Mouse (Mus musculus) R1 (cell line): ENCODE results near the gene B4gat1.
"Not testable (repeated sequence)": the region's sequence is repeated elsewhere in the genome, so short reads cannot be mapped to it uniquely, and the experiment has no call there.

Experiments
- DNase-seq: peaks from one replicate; pipeline ENCODE4 v3.0.0-alpha.2; 2018; ENCODE audit warnings: low read depth, low spot score

Gene B4gat1

GRCm38 (mm10) chr19:5083961-5084833 lies 45.6 kb downstream of the B4gat1 start:
- DNase-seq = no peak

GRCm38 (mm10) chr19:5084834-5085144 lies 46.2 kb downstream of the B4gat1 start:
- no peak for DNase-seq

- DNase-seq = no peak
These were observed 46.7 kb downstream of the B4gat1 start, which contains the start of gene Tmem151a for GRCm38 (mm10) chr19:5085145-5085863. Tmem151a (minus strand) TSS chr19:5085531.

- DNase-seq = not testable (repeated sequence)
These were observed 47.9 kb downstream of the B4gat1 start for GRCm38 (mm10) chr19:5086533-5086932.

GRCm38 (mm10) chr19:5087884-5088728 lies 49.5 kb downstream of the B4gat1 start, which contains the start of gene Yif1a:
Yif1a (plus strand) TSS chr19:5088538.
- DNase-seq = peak; percentile 100

- no peak for DNase-seq
These were observed 50.7 kb downstream of the B4gat1 start for GRCm38 (mm10) chr19:5089324-5089723.
